Mouse (Mus musculus) gastrocnemius, postnatal 4 days (tissue): ENCODE measurements at regions not wholly inside any gene's neighbourhood (a gene's known extent, or its start where the extent isn't known, plus 50 kb on each side); places are given as distances from the start of the nearest gene placed in this dataset.

Experiments used
- DNase-seq, 2 experiments: peaks; one replicate each; pipeline ENCODE4 v3.0.0; 2021 to 2022; ENCODE audit warnings: low spot score in 2 of 2, mixed read lengths in 2 of 2

GRCm38 (mm10) chr8:8931746-8932145 lies 241.4 kb upstream of the Arglu1 start:
- DNase-seq: no peak

DNA sequence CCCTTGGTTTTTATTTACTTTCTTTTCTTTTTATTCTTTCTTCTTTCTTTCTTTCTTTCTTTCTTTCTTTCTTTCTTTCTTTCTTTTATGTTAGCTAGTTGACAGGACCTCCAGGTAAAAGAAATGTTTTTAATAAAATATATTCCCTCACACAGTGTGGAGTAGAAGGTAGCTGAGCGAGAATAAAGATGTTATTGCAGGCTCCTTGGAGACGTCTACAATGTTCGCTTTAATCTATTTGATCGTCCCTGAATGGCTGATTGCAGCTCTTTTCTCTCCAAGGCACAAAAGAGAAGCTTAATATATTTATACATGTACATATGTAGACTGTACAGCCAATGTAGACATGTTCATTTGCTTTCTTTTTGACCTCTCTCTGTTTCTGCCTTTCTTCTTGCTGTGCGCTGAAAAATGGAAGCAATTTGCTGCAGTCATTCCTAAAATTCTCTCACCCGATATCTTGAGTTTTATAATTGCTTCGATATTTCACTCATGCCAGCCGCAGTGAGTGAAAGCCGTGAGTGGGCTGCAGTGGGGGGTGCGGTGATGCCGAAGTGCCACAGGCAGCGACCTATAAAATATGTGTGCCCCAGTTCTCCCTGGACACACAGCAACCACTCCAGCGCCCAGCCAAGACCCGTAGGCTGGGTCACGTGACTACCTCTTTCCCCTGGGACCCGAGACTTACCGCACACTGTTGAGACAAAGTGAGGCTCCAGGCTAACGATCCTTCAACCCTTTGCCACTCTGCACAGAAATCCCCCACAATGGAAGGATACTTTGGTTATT lies 237.9 kb upstream of the Arglu1 start:
- no peak for DNase-seq

- DNase-seq: no peak
These were observed 231.1 kb upstream of the Arglu1 start for GRCm38 (mm10) chr8:8921446-8921845.

DNA sequence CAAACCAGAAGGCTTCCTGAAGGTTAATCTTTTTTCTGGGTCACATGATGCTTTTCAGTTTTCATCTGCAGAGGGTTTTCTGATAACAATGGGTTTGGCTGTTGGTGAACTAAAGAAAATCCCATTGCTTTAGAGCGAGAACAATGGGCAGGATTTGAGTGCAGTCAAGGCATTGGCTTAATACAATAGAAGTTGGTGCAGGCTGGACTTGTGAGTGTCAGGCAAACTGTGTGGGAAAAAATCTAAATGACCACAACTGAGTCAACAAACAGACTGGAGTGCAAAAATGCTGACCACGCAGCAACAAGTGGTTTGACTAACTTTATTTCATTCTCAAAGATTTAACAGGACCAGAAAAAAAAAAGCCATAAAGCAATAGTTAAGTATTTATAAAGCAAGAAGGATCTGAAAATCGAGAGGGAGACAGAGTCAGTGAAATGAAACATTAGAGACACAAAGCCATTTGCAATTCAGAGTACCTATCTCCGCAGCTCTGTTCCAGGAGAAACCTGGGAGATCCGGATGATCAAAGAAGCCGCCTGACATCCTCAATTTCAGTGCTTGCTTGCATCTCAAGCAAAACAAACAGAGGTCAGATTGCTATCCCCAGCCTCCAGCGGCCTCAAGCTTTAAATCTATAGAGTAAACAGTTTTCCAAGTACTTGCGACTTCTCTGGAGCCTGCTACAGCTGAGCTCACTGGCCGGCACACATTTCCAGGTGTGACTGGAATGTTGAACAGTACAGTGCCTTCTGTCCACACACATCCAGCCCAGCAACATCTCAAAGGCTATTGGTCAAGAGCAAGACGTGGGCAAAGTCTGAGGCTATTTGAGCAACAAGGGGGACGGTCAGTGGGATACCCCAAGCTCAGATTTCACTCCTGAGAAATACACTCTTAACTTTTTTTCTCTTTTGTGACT lies 229.5 kb upstream of the Arglu1 start:
- no peak for DNase-seq

DNA sequence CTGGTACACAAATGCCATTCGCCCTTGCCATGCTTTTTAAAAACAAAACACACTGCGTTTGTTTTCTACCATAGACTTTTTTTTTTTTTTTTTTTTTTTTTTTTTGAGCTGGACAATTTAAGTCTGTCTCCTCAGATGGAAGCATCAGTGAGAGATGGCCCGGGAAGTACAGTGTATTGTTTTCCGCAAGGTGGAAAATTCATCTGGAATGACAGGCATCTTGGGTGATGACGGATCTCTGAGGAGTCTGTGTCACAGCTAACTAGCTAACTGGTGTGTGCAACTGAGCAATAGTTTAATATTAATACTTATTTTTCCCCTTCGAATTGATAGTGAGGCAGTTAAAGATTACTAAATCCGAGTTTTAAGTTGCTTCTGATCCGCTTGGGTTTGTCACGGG lies 228.7 kb upstream of the Arglu1 start:
- no peak for DNase-seq

- no peak for DNase-seq
These were observed 217.3 kb upstream of the Arglu1 start for GRCm38 (mm10) chr8:8907478-8908165.

- DNase-seq: no peak
These were observed 202.7 kb upstream of the Arglu1 start for GRCm38 (mm10) chr8:8892996-8893395.

DNA sequence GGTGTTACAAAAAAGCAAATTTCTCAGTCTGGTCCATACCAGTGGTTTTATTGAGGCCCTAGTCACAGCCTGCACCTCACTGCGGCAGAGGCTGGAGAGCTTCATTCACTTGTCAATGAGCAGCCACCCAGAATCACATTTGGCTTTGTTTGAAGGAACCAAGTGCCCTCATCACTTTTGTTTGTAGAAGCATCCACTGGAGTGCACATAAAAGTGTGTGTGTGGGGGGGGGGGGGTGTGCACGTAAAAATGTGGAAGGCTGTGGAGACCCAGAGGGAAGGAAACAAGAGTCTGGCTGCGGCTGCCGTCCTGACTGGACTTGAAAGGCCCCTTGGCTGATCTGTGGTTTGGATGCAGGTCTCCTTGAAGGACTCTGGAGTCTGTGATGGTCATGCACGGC lies 187.0 kb upstream of the Arglu1 start:
- DNase-seq: no peak

- DNase-seq: no peak
These were observed 186.6 kb upstream of the Arglu1 start for GRCm38 (mm10) chr8:8876879-8877278.

DNA sequence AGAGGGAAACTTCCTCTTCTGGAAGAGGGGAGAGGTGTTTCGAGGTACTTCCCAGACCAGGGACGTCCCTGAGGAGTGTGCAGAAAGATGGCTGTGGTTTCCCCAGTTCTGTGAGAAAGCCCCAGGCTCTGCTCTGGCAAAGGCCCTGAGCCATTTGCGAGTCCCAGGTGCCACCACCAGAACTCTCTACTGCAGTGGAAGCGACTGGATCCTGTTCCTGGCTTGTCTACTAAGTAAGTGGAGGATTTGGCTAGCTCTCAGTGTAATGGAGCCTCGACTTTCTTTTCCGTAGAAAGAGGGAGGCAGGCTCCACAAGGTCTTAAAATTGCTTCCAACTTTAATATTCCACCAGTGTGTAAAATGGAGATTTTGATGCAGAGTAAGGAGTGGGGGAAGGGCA lies 186.1 kb upstream of the Arglu1 start:
- peak in 1 of 2 experiments; percentile 12 for DNase-seq

DNA sequence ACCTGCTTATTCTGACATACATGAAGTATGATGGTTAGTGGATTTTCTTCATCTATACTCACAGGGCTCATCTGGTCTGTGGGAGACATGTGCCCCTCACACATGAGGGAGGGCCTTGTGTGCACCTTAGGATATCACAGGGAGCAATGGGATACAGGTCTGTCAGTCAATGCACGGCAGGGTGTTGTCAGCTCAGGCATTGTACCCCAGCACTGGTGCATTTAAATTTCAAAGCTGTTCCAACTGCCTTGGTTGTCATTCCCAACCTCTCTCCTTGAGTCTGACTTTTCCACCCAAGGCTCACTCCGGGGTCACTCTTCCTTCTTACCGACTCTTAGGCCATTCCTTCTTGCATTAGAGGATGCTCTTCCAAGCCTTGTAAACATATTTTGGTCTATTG lies 181.6 kb upstream of the Arglu1 start:
- no peak for DNase-seq

- no peak for DNase-seq
These were observed 180.7 kb upstream of the Arglu1 start for GRCm38 (mm10) chr8:8871039-8871438.

DNA sequence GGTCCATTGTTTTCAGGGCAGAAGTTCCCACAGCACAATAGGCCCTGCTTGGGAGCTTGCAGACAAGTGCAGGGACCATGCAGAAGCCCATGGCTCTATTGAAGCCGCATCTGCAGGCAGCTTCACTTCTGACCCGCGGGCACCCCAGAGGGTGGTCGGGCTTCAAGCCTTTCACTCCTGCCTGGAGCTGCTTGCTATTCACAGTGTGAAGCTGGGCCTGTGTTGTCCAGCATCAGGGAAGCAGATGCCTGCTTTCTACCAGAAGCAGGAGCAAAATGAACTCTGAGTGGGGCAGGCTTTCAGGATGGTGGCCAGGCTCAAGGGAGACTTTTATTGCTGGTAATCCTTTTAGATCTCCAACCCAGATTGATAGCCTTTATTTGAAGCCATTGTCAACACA lies 180.2 kb upstream of the Arglu1 start:
- no peak for DNase-seq

DNA sequence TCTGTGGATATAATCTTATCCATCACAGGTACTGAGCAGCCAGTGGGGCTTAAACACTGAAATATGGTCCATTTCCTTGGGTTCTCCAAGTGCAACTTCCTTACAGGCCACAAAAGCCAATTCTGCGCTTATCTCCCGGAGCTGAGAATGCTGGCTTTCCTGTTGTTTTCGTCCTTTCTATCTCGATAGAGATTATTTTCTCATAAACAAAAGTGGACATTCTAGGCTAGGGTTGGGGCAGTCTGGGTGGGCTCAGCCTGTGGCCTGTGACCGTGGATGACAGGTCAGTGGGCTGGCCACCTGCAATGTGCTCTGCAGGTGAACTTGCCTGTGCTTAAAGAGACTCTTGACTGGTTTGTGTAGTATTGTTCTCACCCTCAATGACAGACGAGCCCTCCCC lies 179.0 kb upstream of the Arglu1 start:
- DNase-seq: no peak

DNA sequence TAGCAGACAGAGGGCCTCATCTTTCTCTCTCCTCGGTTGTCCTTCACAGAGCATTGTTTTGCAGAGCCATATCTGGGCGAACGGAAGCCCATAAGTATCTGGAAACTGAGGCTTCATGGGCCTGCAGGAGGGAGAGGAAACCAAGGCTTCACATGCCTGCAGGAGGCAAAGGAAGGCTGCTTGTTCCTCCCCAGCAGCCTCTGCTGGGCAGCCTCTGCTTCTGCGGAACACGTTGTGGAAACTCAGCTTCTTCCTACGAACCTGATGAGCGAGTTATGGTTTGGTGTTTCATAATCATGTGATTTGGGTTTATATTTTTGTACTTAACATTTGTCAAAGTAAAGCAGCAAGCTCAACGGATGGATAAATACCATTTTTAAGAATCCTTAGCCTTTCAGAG lies 177.6 kb upstream of the Arglu1 start:
- DNase-seq: no peak

GRCm38 (mm10) chr8:8867126-8867777 lies 176.9 kb upstream of the Arglu1 start:
- DNase-seq: no peak

DNA sequence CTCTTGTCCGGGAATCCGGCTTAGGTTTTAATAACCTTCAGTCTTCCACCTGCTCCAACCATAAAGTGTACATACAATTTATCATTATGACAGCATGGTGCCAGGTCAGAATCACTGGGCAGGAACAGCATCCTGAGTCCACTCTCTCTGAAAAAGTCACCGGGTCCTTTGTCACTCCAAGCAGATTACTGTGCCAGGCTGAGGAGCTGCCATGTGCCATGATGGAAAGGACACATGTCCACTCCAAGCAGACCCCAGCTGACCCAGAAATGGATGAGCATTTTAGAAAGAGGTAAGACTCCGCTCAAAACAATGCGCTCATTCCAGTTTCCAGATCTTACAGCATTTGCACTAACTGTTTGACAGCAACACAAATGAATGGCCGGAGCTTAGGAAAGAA lies 172.4 kb upstream of the Arglu1 start:
- DNase-seq: no peak

DNA sequence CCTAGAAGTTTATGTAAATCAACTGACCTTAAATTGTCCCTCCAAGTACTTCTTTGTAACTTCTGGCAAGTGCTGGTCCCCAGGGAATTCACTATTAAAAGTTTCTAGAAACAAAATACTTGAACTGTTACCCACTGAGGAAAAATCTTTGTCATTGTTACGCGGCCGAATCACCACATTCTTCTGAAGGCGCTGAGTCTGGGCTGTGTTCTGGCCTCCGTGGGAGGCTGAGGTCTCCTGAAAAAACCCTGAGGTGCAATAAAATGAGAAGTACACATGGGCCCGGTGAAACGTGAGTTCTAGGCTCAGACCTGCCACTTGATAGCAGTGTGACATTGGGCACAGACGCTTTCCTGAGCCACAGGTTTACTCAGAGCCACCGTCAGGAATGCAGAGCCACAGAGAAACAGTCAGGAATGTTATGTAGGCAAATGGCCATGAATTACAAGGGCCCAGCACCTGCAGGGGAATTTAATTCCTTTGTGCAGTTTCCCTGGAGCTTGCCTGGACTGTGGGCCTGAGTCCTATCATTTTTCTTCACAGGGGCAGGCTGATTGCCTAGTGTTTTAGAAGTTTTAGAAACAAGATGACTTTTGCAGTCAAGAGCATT lies 171.1 kb upstream of the Arglu1 start:
- DNase-seq: peak in 1 of 2 experiments; percentile 22

- no peak for DNase-seq
These were observed 168.3 kb upstream of the Arglu1 start for GRCm38 (mm10) chr8:8858636-8859035.

GRCm38 (mm10) chr8:8852656-8853366 lies 162.5 kb upstream of the Arglu1 start:
- no peak for DNase-seq
